Comparison of ENCODE assay signal across 12 mouse cellular contexts in the genomic region with DNA sequence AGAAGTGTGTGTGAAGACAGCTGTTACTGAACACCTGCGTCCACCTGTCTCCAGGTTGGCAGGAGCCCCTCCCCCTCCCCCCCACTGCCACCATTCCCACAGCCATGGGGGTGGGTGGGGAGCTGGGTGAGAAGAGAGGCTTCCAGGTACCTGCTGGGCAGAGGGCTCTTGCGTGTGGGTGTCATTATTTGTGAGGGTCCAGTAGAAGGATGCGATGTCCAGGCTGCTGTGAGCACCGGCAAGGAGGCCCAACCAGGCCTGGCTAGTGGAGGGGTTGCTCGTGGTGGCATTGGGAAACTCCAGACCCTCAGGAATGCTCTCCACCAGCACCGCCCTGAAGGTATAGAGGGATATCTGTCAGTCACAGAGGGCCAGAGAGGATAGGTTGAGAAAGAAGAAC. TPM values are rescaled to one million over a fixed set of nuclear protein-coding genes. Genes with fewer than 3 reads are reported as not detected.
DNase-seq lines count a peak whose midpoint lies in the region; ATAC-seq and TF ChIP-seq lines count a peak whose summit lies in the region.
"Had no signal": no experiment of that assay in that cellular context is flagged by ENCODE, and none has a peak within 500 bp of the region (broad histone marks: within the 10 kb centered on the region; RNA-seq: fewer than 3 reads in every experiment).

No protein-coding gene starts in this region.

- TF ChIP-seq EP300 in stomach, postnatal 0 days (optimal IDR thresholded peaks at IDR 0.05): no peak

- peaks cover 43% of the 10 kb centered on the region for H3K36me3 ChIP-seq in heart, embryonic 13.5 days
- peaks cover 45% of the 10 kb centered on the region for H3K36me3 ChIP-seq in midbrain, embryonic 14.5 days (ENCODE audit: control insufficient read depth, insufficient read depth, low read length)
- H3K36me3 ChIP-seq in midbrain, embryonic 15.5 days (replicated peaks): peaks cover 14% of the 10 kb centered on the region
- H3K36me3 ChIP-seq in liver, embryonic 15.5 days (replicated peaks): peaks cover 50% of the 10 kb centered on the region
- H3K36me3 ChIP-seq in stomach, postnatal 0 days (ENCODE audit: control insufficient read depth, insufficient read depth, low read length): peaks cover 9% of the 10 kb centered on the region; the same call in 1 of the 2 replicates

- H3K4me1 ChIP-seq in heart, embryonic 13.5 days: peaks cover 32% of the 10 kb centered on the region
- peaks cover 14% of the 10 kb centered on the region for H3K4me1 ChIP-seq in midbrain, embryonic 14.5 days (ENCODE audit: control insufficient read depth, insufficient read depth, low read length)
- H3K4me1 ChIP-seq in midbrain, embryonic 15.5 days: peaks cover 16% of the 10 kb centered on the region
- H3K4me1 ChIP-seq in liver, embryonic 15.5 days (replicated peaks): peaks cover 89% of the 10 kb centered on the region
- H3K4me1 ChIP-seq in stomach, postnatal 0 days (replicated peaks; ENCODE audit: control insufficient read depth, insufficient read depth): no peaks in the 10 kb centered on the region; the same call in 1 of the 2 replicates

- H3K27me3 ChIP-seq in heart, embryonic 13.5 days (replicated peaks): no peaks in the 10 kb centered on the region
- H3K27me3 ChIP-seq in midbrain, embryonic 14.5 days (ENCODE audit: control insufficient read depth, insufficient read depth, low read length): no peaks in the 10 kb centered on the region
- H3K27me3 ChIP-seq in midbrain, embryonic 15.5 days (replicated peaks): no peaks in the 10 kb centered on the region
- no peaks in the 10 kb centered on the region for H3K27me3 ChIP-seq in liver, embryonic 15.5 days
- no peaks in the 10 kb centered on the region for H3K27me3 ChIP-seq in stomach, postnatal 0 days (ENCODE audit: control insufficient read depth, insufficient read depth, low read length)
- H3K27me3 ChIP-seq: Patski had no signal

- WGBS in heart, embryonic 13.5 days: 79% methylated on average over 6 of the region's 6 CpGs
- 90% methylated on average over 6 of the region's 6 CpGs for WGBS in midbrain, embryonic 14.5 days
- WGBS in midbrain, embryonic 15.5 days: 87% methylated on average over 6 of the region's 6 CpGs
- 71% methylated on average over 6 of the region's 6 CpGs for WGBS in liver, embryonic 15.5 days (ENCODE audit: insufficient replicate concordance)
- 79% methylated on average over 6 of the region's 6 CpGs for WGBS in stomach, postnatal 0 days

- H3K27ac ChIP-seq in heart, embryonic 13.5 days (replicated peaks): no peak overlapping the region
- no peak overlapping the region for H3K27ac ChIP-seq in midbrain, embryonic 14.5 days (replicated peaks; ENCODE audit: low read depth, low read length)
- no peak overlapping the region for H3K27ac ChIP-seq in midbrain, embryonic 15.5 days
- peak overlapping the region; percentile 91 for H3K27ac ChIP-seq in liver, embryonic 15.5 days (replicated peaks)
- 0 out of 2 replicates have a peak overlapping the region, but pooled peaks have one; percentile 40 for H3K27ac ChIP-seq in stomach, postnatal 0 days (replicated peaks)

- intact Hi-C loops in heart, postnatal 25 days (cut with DNase I): no loop called here

- no peak for DNase-seq in heart, postnatal 25 days (ENCODE audit: low spot score)
- DNase-seq in midbrain, embryonic 14.5 days: no peak
- no peak for DNase-seq in stomach, postnatal 0 days (ENCODE audit: low spot score)
- DNase-seq in natural killer cell, adult 2 months (ENCODE audit: low spot score in 2 of 2): no peak
- no peak for DNase-seq in retina, embryonic 14.5 days (ENCODE audit: low spot score)
- DNase-seq: kidney, adult 9 months had no signal

- no peak for ATAC-seq in heart, embryonic 13.5 days (ENCODE audit: extremely low read depth, insufficient number of reproducible peaks, low FRiP score, low TSS enrichment)
- no peak for ATAC-seq in midbrain, embryonic 14.5 days (ENCODE audit: low FRiP score, low TSS enrichment)
- ATAC-seq in midbrain, embryonic 15.5 days (replicated peaks): no peak
- no peak for ATAC-seq in liver, embryonic 15.5 days (ENCODE audit: insufficient read depth)
- peak; percentile 15; the same call in 1 of the 2 replicates for ATAC-seq in stomach, postnatal 0 days (ENCODE audit: low FRiP score, low TSS enrichment)
- ATAC-seq: Patski had no signal

- no peaks in the 10 kb centered on the region for H3K9me3 ChIP-seq in heart, embryonic 13.5 days
- no peaks in the 10 kb centered on the region for H3K9me3 ChIP-seq in midbrain, embryonic 14.5 days (ENCODE audit: control insufficient read depth, low read length)
- no peaks in the 10 kb centered on the region for H3K9me3 ChIP-seq in midbrain, embryonic 15.5 days
- H3K9me3 ChIP-seq in liver, embryonic 15.5 days (replicated peaks): no peaks in the 10 kb centered on the region
- no peaks in the 10 kb centered on the region for H3K9me3 ChIP-seq in stomach, postnatal 0 days (ENCODE audit: control insufficient read depth, low read length)

- H3K9ac ChIP-seq in heart, embryonic 13.5 days: 0 out of 2 replicates have a peak overlapping the region, but pooled peaks have one; percentile 21
- H3K9ac ChIP-seq in midbrain, embryonic 14.5 days (replicated peaks; ENCODE audit: low read length): no peak overlapping the region
- no peak overlapping the region for H3K9ac ChIP-seq in midbrain, embryonic 15.5 days
- peak overlapping the region; percentile 81 for H3K9ac ChIP-seq in liver, embryonic 15.5 days
- H3K9ac ChIP-seq in stomach, postnatal 0 days (ENCODE audit: low read length): no peak overlapping the region

- H3K4me2 ChIP-seq in heart, embryonic 13.5 days: 0 out of 2 replicates have a peak overlapping the region, but pooled peaks have one; percentile 3
- peak overlapping the region; percentile 85 for H3K4me2 ChIP-seq in midbrain, embryonic 14.5 days (ENCODE audit: low read length)
- H3K4me2 ChIP-seq in midbrain, embryonic 15.5 days: no peak overlapping the region
- peak overlapping the region; percentile 91 for H3K4me2 ChIP-seq in liver, embryonic 15.5 days
- H3K4me2 ChIP-seq in stomach, postnatal 0 days (replicated peaks; ENCODE audit: low read depth): no peak overlapping the region

- H3K4me3 ChIP-seq in heart, embryonic 13.5 days: no peak overlapping the region
- no peak overlapping the region for H3K4me3 ChIP-seq in midbrain, embryonic 14.5 days (replicated peaks; ENCODE audit: low read depth, low read length)
- no peak overlapping the region for H3K4me3 ChIP-seq in midbrain, embryonic 15.5 days
- H3K4me3 ChIP-seq in liver, embryonic 15.5 days (replicated peaks): peak overlapping the region; percentile 71
- H3K4me3 ChIP-seq in stomach, postnatal 0 days (ENCODE audit: low read depth, low read length): no peak overlapping the region

- no peak for TF ChIP-seq CTCF in stomach, postnatal 0 days (IDR thresholded peaks at IDR 0.05; ENCODE audit: low read depth)

RNA-seq across cellular contexts. Expression of gene Pld3, which starts 12.1 kb away (rescaled TPM):
- 62.5 and 65.9 TPM in 2 replicates for polyA plus RNA-seq in heart, embryonic 13.5 days (2015; fragmentation: Nextera tagmentation; extraction: Ambion mirVana)
- 10 to 100 TPM; 23.3 to 27.1 TPM for total RNA-seq in heart, postnatal 25 days (2021)
- polyA plus RNA-seq in midbrain, embryonic 14.5 days (2014; fragmentation: Nextera tagmentation; extraction: Ambion mirVana): 114 and 134 TPM in 2 replicates
- polyA plus RNA-seq in midbrain, embryonic 15.5 days (2015; fragmentation: Nextera tagmentation; extraction: Ambion mirVana): 156 and 157 TPM in 2 replicates
- 76.3 and 93.4 TPM in 2 replicates for polyA plus RNA-seq in liver, embryonic 15.5 days (2015; fragmentation: Nextera tagmentation; extraction: Ambion mirVana)
- polyA plus RNA-seq in stomach, postnatal 0 days (2015; fragmentation: Nextera tagmentation; extraction: Ambion mirVana): 117 and 128 TPM in 2 replicates

RNA-seq across cellular contexts. Expression of gene 2310022A10Rik, which starts 12.1 kb away (rescaled TPM):
- 30.6 and 34.5 TPM in 2 replicates for polyA plus RNA-seq in heart, embryonic 13.5 days (2015; fragmentation: Nextera tagmentation; extraction: Ambion mirVana)
- total RNA-seq in heart, postnatal 25 days (2021): 10 to 100 TPM; 64.6 to 71.9 TPM
- polyA plus RNA-seq in midbrain, embryonic 14.5 days (2014; fragmentation: Nextera tagmentation; extraction: Ambion mirVana): 26.3 and 35.3 TPM in 2 replicates
- 38.7 and 40.5 TPM in 2 replicates for polyA plus RNA-seq in midbrain, embryonic 15.5 days (2015; fragmentation: Nextera tagmentation; extraction: Ambion mirVana)
- polyA plus RNA-seq in liver, embryonic 15.5 days (2015; fragmentation: Nextera tagmentation; extraction: Ambion mirVana): 15.7 and 17.3 TPM in 2 replicates
- 11.4 TPM in 2 replicates for polyA plus RNA-seq in stomach, postnatal 0 days (2015; fragmentation: Nextera tagmentation; extraction: Ambion mirVana)

RNA-seq across cellular contexts. Expression of gene Hipk4, which starts 17.9 kb away (rescaled TPM):
- polyA plus RNA-seq in heart, embryonic 13.5 days (2015; fragmentation: Nextera tagmentation; extraction: Ambion mirVana): 0.20 and 0.36 TPM in 2 replicates
- under 1 TPM; 0.13 to 0.17 TPM for total RNA-seq in heart, postnatal 25 days (2021)
- polyA plus RNA-seq in midbrain, embryonic 14.5 days (2014; fragmentation: Nextera tagmentation; extraction: Ambion mirVana): 0.43 and 0.78 TPM in 2 replicates
- 0.83 and 0.99 TPM in 2 replicates for polyA plus RNA-seq in midbrain, embryonic 15.5 days (2015; fragmentation: Nextera tagmentation; extraction: Ambion mirVana)
- 0.10 and 0.16 TPM in 2 replicates for polyA plus RNA-seq in liver, embryonic 15.5 days (2015; fragmentation: Nextera tagmentation; extraction: Ambion mirVana)
- 0.23 and 0.39 TPM in 2 replicates for polyA plus RNA-seq in stomach, postnatal 0 days (2015; fragmentation: Nextera tagmentation; extraction: Ambion mirVana)
- total RNA-seq: layer of hippocampus, adult 18-20 months; neutrophil, adult 5-6 weeks had no signal

RNA-seq across cellular contexts. Expression of gene Prx, which starts 41.8 kb away (rescaled TPM):
- 2.0 and 2.1 TPM in 2 replicates for polyA plus RNA-seq in heart, embryonic 13.5 days (2015; fragmentation: Nextera tagmentation; extraction: Ambion mirVana)
- total RNA-seq in heart, postnatal 25 days (2021): 1 to 10 TPM; 1.2 to 1.6 TPM
- 0.77 and 0.97 TPM in 2 replicates for polyA plus RNA-seq in midbrain, embryonic 14.5 days (2014; fragmentation: Nextera tagmentation; extraction: Ambion mirVana)
- 1.4 and 1.6 TPM in 2 replicates for polyA plus RNA-seq in midbrain, embryonic 15.5 days (2015; fragmentation: Nextera tagmentation; extraction: Ambion mirVana)
- polyA plus RNA-seq in liver, embryonic 15.5 days (2015; fragmentation: Nextera tagmentation; extraction: Ambion mirVana): 0.67 and 0.75 TPM in 2 replicates
- polyA plus RNA-seq in stomach, postnatal 0 days (2015; fragmentation: Nextera tagmentation; extraction: Ambion mirVana): 2.1 and 2.2 TPM in 2 replicates

RNA-seq across cellular contexts. Expression of gene Akt2, which starts 50.4 kb away (rescaled TPM):
- polyA plus RNA-seq in heart, embryonic 13.5 days (2015; fragmentation: Nextera tagmentation; extraction: Ambion mirVana): 72.7 and 73.4 TPM in 2 replicates
- 100 to 1,000 TPM; 166 to 177 TPM for total RNA-seq in heart, postnatal 25 days (2021)
- polyA plus RNA-seq in midbrain, embryonic 14.5 days (2014; fragmentation: Nextera tagmentation; extraction: Ambion mirVana): 51.0 and 67.0 TPM in 2 replicates
- 60.8 and 66.1 TPM in 2 replicates for polyA plus RNA-seq in midbrain, embryonic 15.5 days (2015; fragmentation: Nextera tagmentation; extraction: Ambion mirVana)
- 26.4 and 28.3 TPM in 2 replicates for polyA plus RNA-seq in liver, embryonic 15.5 days (2015; fragmentation: Nextera tagmentation; extraction: Ambion mirVana)
- polyA plus RNA-seq in stomach, postnatal 0 days (2015; fragmentation: Nextera tagmentation; extraction: Ambion mirVana): 42.6 and 46.5 TPM in 2 replicates

Comparison
In these comparisons a context has a peak if more than half of its experiments do, and no peak if none do; other contexts are left out.
1. H3K4me2 ChIP-seq: peak in heart, embryonic 13.5 days (single experiment), midbrain, embryonic 14.5 days (single experiment) and liver, embryonic 15.5 days (single experiment); none in midbrain, embryonic 15.5 days (single experiment) and stomach, postnatal 0 days (single experiment).
2. H3K27ac ChIP-seq: peak in liver, embryonic 15.5 days (single experiment) and stomach, postnatal 0 days (single experiment); none in heart, embryonic 13.5 days (single experiment), midbrain, embryonic 14.5 days (single experiment) and midbrain, embryonic 15.5 days (single experiment).
3. H3K9ac ChIP-seq: peak in heart, embryonic 13.5 days (single experiment) and liver, embryonic 15.5 days (single experiment); none in midbrain, embryonic 14.5 days (single experiment), midbrain, embryonic 15.5 days (single experiment) and stomach, postnatal 0 days (single experiment).